Mouse (Mus musculus): ENCODE results near the gene Zswim3.

GRCm38 (mm10) chr2:164776130-164776529, 28.8 kb upstream of the Zswim3 start:
- no peak for TF ChIP-seq CTCF (IDR thresholded peaks at IDR 0.05; ENCODE audit: low read depth)
- TF ChIP-seq EP300 (IDR thresholded peaks at IDR 0.05; ENCODE audit: low read depth), result no peak
